Mouse (Mus musculus): ENCODE measurements at regions not wholly inside any gene's neighbourhood (a gene's known extent, or its start where the extent isn't known, plus 50 kb on each side); places are given as distances from the start of the nearest gene placed in this dataset.

- TF ChIP-seq POLR2A (IDR thresholded peaks at IDR 0.05; ENCODE audit: insufficient read depth, low read length) (no peak), EP300 (IDR thresholded peaks at IDR 0.05; ENCODE audit: insufficient read depth, low read depth, low read length) (no peak), CTCF (IDR thresholded peaks at IDR 0.05; ENCODE audit: low read depth, low read length) (no peak)
Observed at GRCm38 (mm10) chr5:112002856-112003660, 249.3 kb downstream of the Cryba4 start.
